Mouse (Mus musculus): ENCODE measurements around the gene Src. TPM values are rescaled to one million over a fixed set of nuclear protein-coding genes. Genes with fewer than 3 reads are reported as not detected.

Src gene
- total RNA-seq, 4 experiments from 2014 or later = 107 to 122 (median 115) TPM

Other genes starting within 250 kb of the Src start
- 1 to 10 TPM; 1.5 to 2.2 (median 1.9) TPM for gene Rbl1, start 213.9 kb upstream of the Src start, total RNA-seq (2022)
- 100 to 1,000 TPM; 141 to 150 (median 144) TPM for gene Rpn2, start 139.4 kb upstream of the Src start, total RNA-seq (2022)
- 1 to 10 TPM; 1.1 to 1.6 (median 1.4) TPM for gene Mroh8, start 138.9 kb upstream of the Src start, total RNA-seq (2022)
- under 1 TPM in 1 of 4 experiments, not detected in 3; 0.83 TPM for gene Ghrh, start 70.9 kb upstream of the Src start, total RNA-seq (2022)
- gene Manbal, start 50.9 kb upstream of the Src start, total RNA-seq (2022) = 10 to 100 TPM; 60.3 to 66.1 (median 63.8) TPM
- 100 to 1,000 TPM; 199 to 269 (median 247) TPM for gene Nnat, start 141.6 kb downstream of the Src start, total RNA-seq (2022)
- 100 to 1,000 TPM; 117 to 129 (median 119) TPM for gene Blcap, start 152.8 kb downstream of the Src start, total RNA-seq (2022)

Measured in left cerebral cortex, adult 8-10 months (tissue).